Mouse (Mus musculus): ENCODE measurements around the gene Ccnd2. TPM values are rescaled to one million over a fixed set of nuclear protein-coding genes. Genes with fewer than 3 reads are reported as not detected.

Gene Ccnd2
- total RNA-seq, 2 experiments from 2014 or later = 116 to 142 TPM

GRCm38 (mm10) chr6:127079867-127080731 is 71.9 kb downstream of the Ccnd2 start:
- TF ChIP-seq CTCF (conservative IDR thresholded peaks at IDR 0.05) = peak; percentile 79
- DNase-seq (ENCODE audit: low spot score in 2 of 2) = peak; percentile 57 to 60

More at GRCm38 (mm10) chr6:127079867-127080731, 71.9 kb downstream of the Ccnd2 start:
- H3K4me3 ChIP-seq = peak overlapping the region; percentile 75
- peak overlapping the region; percentile 81 for H3K27ac ChIP-seq

Other genes with a start within 250 kb of the Ccnd2 start
- gene Dyrk4, start 230.4 kb downstream of the Ccnd2 start, total RNA-seq (2021) = under 1 TPM; 0.15 to 0.29 TPM
- gene Rad51ap1, start 212.6 kb downstream of the Ccnd2 start, total RNA-seq (2021) = 1 to 10 TPM; 1.7 to 3.1 TPM
- gene D6Wsu163e, start 212.2 kb downstream of the Ccnd2 start, total RNA-seq (2021) = 10 to 100 TPM; 45.8 to 46.5 TPM
- gene Fgf6, start 136.6 kb downstream of the Ccnd2 start, total RNA-seq (2021) = not detected
- under 1 TPM; 0.25 to 0.46 TPM for gene Fgf23, start 79.3 kb downstream of the Ccnd2 start, total RNA-seq (2021)
- 10 to 100 TPM; 25.6 to 27.3 TPM for gene Tigar, start 42.6 kb downstream of the Ccnd2 start, total RNA-seq (2021)

Data from layer of hippocampus, adult 2 months (tissue).